Mouse (Mus musculus): ENCODE data around the gene Alpl. TPM values are rescaled to one million over a fixed set of nuclear protein-coding genes. Genes with fewer than 3 reads are reported as not detected.

Gene Alpl
- total RNA-seq, 2 experiments from 2014 or later = 8.9 to 9.0 TPM

GRCm38 (mm10) chr4:137714020-137714624 is 82.1 kb downstream of the Alpl start:
- no peak for DNase-seq

GRCm38 (mm10) chr4:137712963-137713362 is 83.2 kb downstream of the Alpl start:
- DNase-seq = no peak

GRCm38 (mm10) chr4:137707216-137707990 is 88.8 kb downstream of the Alpl start:
- DNase-seq = peak; percentile 92

GRCm38 (mm10) chr4:137706510-137706909 is 89.7 kb downstream of the Alpl start:
- DNase-seq = no peak

GRCm38 (mm10) chr4:137705379-137705778 is 90.8 kb downstream of the Alpl start:
- DNase-seq = no peak

GRCm38 (mm10) chr4:137704561-137704960 is 91.6 kb downstream of the Alpl start:
- DNase-seq = no peak

- no peak for DNase-seq
Observed at GRCm38 (mm10) chr4:137703077-137703476, 93.1 kb downstream of the Alpl start.

GRCm38 (mm10) chr4:137700960-137701359 is 95.2 kb downstream of the Alpl start:
- DNase-seq = no peak

- no peak for DNase-seq
Observed at GRCm38 (mm10) chr4:137699264-137700211, 96.6 kb downstream of the Alpl start.

- DNase-seq = peak; percentile 35
Observed at GRCm38 (mm10) chr4:137698076-137698985, 97.9 kb downstream of the Alpl start.

- DNase-seq = no peak
Observed at GRCm38 (mm10) chr4:137697156-137697885, 98.9 kb downstream of the Alpl start.

- DNase-seq = peak; percentile 57
Observed at GRCm38 (mm10) chr4:137695900-137696299, 100.3 kb downstream of the Alpl start.

GRCm38 (mm10) chr4:137695300-137695699 is 100.9 kb downstream of the Alpl start:
- no peak for DNase-seq

GRCm38 (mm10) chr4:137692107-137692902 is 103.9 kb downstream of the Alpl start:
- no peak for DNase-seq

Other genes with a start within 250 kb of the Alpl start
- not detected for gene Ldlrad2, start 221.8 kb downstream of the Alpl start, total RNA-seq (2021)
- 10 to 100 TPM; 42.1 to 51.7 TPM for gene Usp48, start 202.6 kb downstream of the Alpl start, total RNA-seq (2021)
- gene Rap1gap, start 131.7 kb downstream of the Alpl start, total RNA-seq (2021) = 10 to 100 TPM in 1 of 2 experiments, 1 to 10 TPM in 1; 6.9 to 14.3 TPM
- 100 to 1,000 TPM; 119 to 133 TPM for gene Ece1, start 65.9 kb upstream of the Alpl start, total RNA-seq (2021)
- gene Eif4g3, start 196.6 kb upstream of the Alpl start, total RNA-seq (2021) = 10 to 100 TPM; 57.8 to 59.2 TPM

All from heart, postnatal 4 days (tissue).